Mouse (Mus musculus): Measurements from ENCODE around the gene Crb2. TPM values are rescaled to one million over a fixed set of nuclear protein-coding genes. Genes with fewer than 3 reads are reported as not detected.

Gene Crb2
- 3.2 and 3.8 TPM in 2 replicates for polyA plus RNA-seq (2016; fragmentation: Nextera tagmentation; extraction: Ambion mirVana)

DNA sequence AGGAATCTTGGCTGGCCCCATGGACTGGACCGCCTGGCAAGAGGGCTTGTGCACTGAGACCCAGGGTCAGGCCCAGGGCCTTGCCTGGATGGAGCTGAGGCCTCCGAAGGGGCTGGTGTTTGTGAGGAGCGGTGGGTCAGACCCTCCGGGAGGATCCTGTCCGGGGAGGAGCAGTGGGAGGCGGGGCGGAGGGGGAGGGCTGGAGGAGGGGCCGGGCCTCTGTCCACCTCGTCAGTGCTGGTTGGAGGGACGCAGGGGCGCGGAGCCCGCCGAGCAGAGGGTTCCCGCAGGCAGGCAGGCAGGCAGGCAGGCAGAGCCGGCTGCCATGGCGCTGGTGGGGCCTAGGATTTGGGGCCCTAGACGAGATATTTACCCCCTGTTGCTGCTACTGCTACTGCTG, at the start of gene Crb2:
TSS of gene Crb2 (plus strand) at position 234 of the 400 bp plus-strand sequence.
- Histone ChIP-seq H3K27ac (no peak within 1 kb of the TSS), H3K9me3 (no peaks in the 10 kb centered on the region), H3K4me3 (peak within 1 kb of the TSS; percentile 29), H3K4me1 (peaks cover 39% of the 10 kb centered on the region), H3K36me3 (no peaks in the 10 kb centered on the region), H3K27me3 (peaks cover 23% of the 10 kb centered on the region), H3K4me2 (replicated peaks) (peak within 1 kb of the TSS; percentile 48), H3K9ac (peak within 1 kb of the TSS; percentile 48)
- WGBS: 5% methylated on average over 16 of the region's 18 CpGs
- peak; percentile 10; the same call in 1 of the 2 replicates for ATAC-seq (ENCODE audit: insufficient number of reproducible peaks, insufficient read depth, low FRiP score, low TSS enrichment)

DNA sequence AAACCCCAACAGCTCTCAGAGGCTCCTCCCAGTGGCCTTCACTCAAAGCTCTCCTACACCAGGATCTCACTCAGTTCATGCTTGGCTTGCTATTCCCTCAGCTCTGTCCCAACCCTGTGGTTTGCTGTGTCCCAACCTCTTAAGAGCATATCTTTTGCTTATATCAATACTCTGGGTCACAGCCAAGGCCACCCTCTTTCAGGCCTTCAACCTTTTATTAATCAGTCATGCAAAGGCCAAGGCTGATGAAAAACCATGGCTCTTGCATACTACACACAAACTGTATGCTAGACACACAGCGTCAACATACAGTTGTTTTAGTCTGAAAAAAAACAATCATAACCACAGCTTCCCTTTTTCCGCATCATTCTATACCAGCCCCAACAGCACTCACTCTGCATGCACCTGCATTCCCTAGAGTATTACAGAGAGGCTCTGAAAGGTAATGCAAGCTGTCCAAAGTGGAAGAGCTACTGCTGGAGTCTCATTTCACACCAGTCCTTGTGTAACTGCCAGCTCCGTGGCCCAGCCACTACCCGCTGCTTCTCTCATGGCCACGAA, 44.7 kb upstream of the Crb2 start:
- Histone ChIP-seq H3K4me2 (replicated peaks) (no peak overlapping the region), H3K4me3 (no peak overlapping the region), H3K9me3 (no peaks in the 10 kb centered on the region), H3K9ac (no peak overlapping the region), H3K4me1 (peaks cover 7% of the 10 kb centered on the region; the same call in 1 of the 2 replicates), H3K27me3 (no peaks in the 10 kb centered on the region), H3K36me3 (no peaks in the 10 kb centered on the region), H3K27ac (no peak overlapping the region)
- ATAC-seq (ENCODE audit: insufficient number of reproducible peaks, insufficient read depth, low FRiP score, low TSS enrichment): no peak
- WGBS: 81% methylated on average over 5 of the region's 5 CpGs

DNA sequence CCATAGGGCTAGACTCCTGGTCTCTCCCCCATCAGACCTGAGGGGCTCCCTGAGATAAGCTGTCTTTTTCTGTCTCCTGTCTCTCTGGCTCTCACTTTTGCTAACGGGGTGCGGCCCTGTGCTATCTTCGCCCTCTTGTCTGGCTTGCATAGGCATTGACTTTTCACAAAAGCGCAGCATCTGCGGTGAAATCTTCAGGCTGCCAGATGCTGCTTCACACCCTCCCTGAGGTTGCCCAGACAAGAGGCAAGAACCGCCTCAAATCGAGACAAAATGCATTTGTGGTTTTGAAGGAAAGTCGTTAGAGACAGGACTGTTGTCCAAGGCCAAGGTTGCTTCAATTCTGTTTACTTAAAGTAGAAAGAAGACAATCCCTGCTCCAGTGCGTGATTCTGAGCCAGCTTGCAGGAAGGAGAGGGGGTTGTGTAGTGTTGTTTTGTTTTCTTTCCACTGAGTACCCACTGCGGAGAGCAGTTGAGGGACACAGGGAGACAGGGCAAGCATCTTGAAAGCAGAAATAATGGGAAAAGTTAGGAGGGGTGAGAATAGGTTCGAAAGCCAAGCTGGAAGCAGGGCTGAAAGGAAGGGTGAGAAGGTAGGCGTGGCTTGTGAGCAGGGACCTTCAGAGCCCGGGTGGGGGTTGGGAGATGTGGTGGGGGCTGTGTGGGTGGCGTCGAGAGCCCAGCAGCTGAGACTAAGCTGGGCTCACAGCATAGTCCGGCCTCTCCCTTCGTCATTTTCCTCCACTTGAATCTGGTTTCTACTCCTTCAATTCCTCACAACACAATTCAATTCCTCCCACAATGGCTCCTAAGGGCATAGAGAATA, 40.9 kb upstream of the Crb2 start:
- no peak overlapping the region for H3K27ac ChIP-seq
- H3K4me3 ChIP-seq: no peak overlapping the region
- peak overlapping the region; percentile 35 for H3K4me2 ChIP-seq (replicated peaks)
- no peak overlapping the region for H3K9ac ChIP-seq
- no peaks in the 10 kb centered on the region for H3K27me3 ChIP-seq
- peaks cover 7% of the 10 kb centered on the region; the same call in 1 of the 2 replicates for H3K4me1 ChIP-seq
- 18% methylated on average over 17 of the region's 17 CpGs for WGBS
- no peaks in the 10 kb centered on the region for H3K36me3 ChIP-seq
- ATAC-seq (ENCODE audit: insufficient number of reproducible peaks, insufficient read depth, low FRiP score, low TSS enrichment): no peak
- H3K9me3 ChIP-seq: no peaks in the 10 kb centered on the region

DNA sequence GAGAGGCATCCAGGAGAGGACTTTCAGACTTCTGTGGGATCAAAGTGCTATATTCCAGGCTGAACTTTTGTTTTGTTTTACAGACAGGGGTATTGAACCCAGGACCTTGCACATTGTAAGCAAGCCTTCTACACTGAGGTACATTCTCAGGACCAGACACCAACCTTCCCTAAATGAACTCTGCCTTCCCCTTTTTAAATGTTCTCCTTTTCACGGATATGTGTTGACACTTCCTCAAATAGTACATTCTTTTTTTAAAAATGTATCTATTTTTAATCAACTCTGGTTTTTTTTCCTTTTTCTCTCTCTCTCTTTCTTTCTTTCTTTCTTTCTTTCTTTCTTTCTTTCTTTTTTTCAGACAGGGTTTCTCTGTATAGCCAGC, 40.3 kb upstream of the Crb2 start:
- Histone ChIP-seq H3K4me1 (peaks cover 7% of the 10 kb centered on the region; the same call in 1 of the 2 replicates), H3K9me3 (no peaks in the 10 kb centered on the region), H3K36me3 (no peaks in the 10 kb centered on the region), H3K27me3 (no peaks in the 10 kb centered on the region), H3K9ac (no peak overlapping the region), H3K4me3 (no peak overlapping the region), H3K27ac (no peak overlapping the region), H3K4me2 (replicated peaks) (peak overlapping the region; percentile 35)
- ATAC-seq (ENCODE audit: insufficient number of reproducible peaks, insufficient read depth, low FRiP score, low TSS enrichment): no peak
- WGBS: 79% methylated on average over 1 of the region's 1 CpGs

DNA sequence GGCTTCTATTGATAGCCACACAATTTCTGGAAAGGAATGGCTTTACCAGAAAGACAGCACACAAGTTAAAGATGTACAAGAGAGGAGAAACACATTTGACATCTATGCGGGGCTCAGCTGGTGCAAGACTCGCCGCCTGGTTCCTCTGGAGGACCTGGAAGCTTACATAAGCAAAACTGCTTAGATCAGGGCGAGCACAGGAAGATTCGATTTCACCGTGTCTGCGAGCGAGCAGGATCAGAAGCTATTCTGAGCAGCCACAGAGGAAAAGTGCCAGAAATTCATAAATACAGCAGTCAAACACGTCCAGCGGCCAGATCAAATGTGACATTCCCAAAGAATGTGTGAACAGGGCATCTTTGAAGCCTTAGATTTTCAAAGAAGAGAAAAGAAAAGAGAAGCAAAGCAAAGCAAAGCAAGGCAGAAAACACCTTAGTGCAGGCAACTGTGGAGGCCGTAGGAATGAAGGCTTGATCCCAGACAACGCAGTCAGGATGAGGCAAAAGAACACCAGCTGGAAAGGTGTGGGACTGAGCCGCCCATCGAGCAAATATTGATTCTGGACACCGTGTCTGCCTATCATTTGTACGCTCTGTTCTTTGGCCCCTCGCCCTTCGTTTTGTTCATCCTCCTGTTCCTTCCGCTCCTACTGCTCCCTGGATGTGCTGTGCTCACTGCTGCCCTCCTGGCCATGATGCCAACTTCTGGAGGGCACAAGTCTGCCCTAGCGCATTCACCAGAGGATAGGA, 34.1 kb upstream of the Crb2 start:
- Histone ChIP-seq H3K27me3 (no peaks in the 10 kb centered on the region), H3K36me3 (no peaks in the 10 kb centered on the region), H3K27ac (no peak overlapping the region), H3K9me3 (no peaks in the 10 kb centered on the region), H3K9ac (no peak overlapping the region), H3K4me3 (no peak overlapping the region), H3K4me2 (replicated peaks) (no peak overlapping the region), H3K4me1 (no peaks in the 10 kb centered on the region; the same call in 1 of the 2 replicates)
- ATAC-seq (ENCODE audit: insufficient number of reproducible peaks, insufficient read depth, low FRiP score, low TSS enrichment): no peak
- WGBS: 66% methylated on average over 20 of the region's 20 CpGs

DNA sequence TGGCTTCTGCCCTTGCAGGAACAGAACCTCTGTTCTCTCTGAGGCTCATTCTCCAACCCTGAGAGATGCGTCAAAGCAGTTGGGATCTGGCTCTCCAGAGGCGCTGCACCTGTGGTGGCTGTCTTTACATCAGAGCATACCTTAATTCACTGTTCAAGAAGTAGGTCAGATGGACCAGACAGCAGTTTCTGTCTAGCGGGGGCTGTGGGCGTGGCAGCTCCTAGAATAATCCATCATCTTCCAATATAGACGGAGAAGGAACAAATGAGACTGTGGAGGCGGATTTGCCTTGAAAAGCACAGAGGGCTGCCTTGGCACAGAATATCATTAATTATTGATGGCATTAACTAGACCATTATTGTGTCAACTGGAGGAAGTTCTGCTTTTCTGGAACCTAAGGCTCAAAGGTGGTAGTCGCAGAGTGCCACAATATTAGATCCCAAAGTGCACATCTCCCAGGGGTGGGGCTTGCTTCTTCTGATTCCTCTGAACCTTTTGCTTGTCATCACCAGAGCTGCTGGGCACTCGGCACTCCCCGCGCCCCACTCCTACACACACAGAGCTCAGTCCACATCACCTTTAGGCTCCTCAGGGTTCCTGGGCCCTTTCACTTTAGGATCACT, 31.2 kb upstream of the Crb2 start:
- Histone ChIP-seq H3K4me2 (replicated peaks) (no peak overlapping the region), H3K27ac (no peak overlapping the region), H3K36me3 (no peaks in the 10 kb centered on the region), H3K27me3 (0 out of 2 replicates have a peak, but pooled peaks cover 2% of the 10 kb centered on the region), H3K9ac (no peak overlapping the region), H3K9me3 (no peaks in the 10 kb centered on the region), H3K4me1 (peaks cover 16% of the 10 kb centered on the region), H3K4me3 (no peak overlapping the region)
- WGBS: 93% methylated on average over 10 of the region's 10 CpGs
- no peak for ATAC-seq (ENCODE audit: insufficient number of reproducible peaks, insufficient read depth, low FRiP score, low TSS enrichment)

DNA sequence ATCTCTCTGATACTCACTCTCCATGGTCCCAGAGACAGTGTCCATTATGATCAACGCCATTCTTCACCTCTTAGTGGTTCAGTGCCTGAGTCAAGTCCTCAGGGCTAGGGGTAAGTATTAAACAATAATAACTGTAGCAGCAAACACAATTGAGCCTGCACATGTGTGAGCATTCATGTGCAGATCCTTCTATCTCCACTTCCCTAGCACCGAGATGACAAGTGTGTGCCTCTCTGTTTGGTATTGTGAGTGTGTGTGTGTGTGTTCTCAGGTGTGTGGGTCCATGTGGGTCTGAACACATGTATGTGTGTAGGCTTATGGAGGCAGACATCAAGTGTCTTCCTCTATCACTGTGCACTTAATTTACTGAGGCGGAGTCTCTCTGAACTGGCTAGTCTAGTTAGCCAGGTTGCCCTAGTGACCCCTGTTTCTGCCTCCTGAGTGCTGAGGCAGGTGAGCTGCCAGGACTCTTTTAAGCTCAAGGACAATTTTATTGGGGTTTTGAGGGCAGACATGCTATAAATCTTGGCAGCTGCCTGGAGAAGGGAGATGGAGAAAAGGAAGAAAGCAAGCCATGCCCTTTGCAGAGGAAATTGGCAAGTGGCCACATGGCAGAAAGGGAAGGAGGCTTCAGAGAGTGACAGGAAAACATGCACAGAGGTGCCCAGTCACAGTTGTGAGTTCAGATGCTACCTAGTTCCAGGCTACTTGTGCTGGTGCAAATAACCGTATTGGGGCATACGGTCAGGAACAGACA, 29.6 kb upstream of the Crb2 start:
- Histone ChIP-seq H3K27me3 (0 out of 2 replicates have a peak, but pooled peaks cover 2% of the 10 kb centered on the region), H3K9me3 (no peaks in the 10 kb centered on the region), H3K36me3 (no peaks in the 10 kb centered on the region), H3K9ac (no peak overlapping the region), H3K4me1 (peaks cover 16% of the 10 kb centered on the region), H3K4me3 (no peak overlapping the region), H3K4me2 (replicated peaks) (no peak overlapping the region), H3K27ac (no peak overlapping the region)
- ATAC-seq (ENCODE audit: insufficient number of reproducible peaks, insufficient read depth, low FRiP score, low TSS enrichment): no peak
- WGBS: 89% methylated on average over 5 of the region's 5 CpGs

DNA sequence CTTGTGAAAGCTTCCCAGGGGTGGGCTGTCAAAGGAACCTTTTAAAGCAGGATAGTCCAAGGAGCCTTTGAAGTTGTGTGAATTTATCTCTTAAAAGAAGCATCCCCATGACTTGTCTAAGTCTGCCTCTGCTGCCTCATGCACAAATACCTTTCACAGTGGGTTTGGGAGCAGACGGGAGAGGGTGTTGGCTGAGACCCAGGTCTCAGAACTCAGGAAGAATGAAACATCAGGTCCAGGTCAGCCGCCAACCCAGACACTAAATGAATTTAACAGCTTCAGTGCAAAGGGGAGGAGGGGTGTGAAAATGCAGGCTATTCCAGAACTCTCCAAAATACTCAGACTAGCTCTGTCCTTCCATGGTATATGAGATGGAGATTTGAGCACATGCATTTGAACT, 28.1 kb upstream of the Crb2 start:
- H3K36me3 ChIP-seq: no peaks in the 10 kb centered on the region
- H3K4me3 ChIP-seq: no peak overlapping the region
- no peak for ATAC-seq (ENCODE audit: insufficient number of reproducible peaks, insufficient read depth, low FRiP score, low TSS enrichment)
- H3K9ac ChIP-seq: no peak overlapping the region
- H3K9me3 ChIP-seq: no peaks in the 10 kb centered on the region
- 53% methylated on average over 2 of the region's 2 CpGs for WGBS
- H3K4me1 ChIP-seq: peaks cover 16% of the 10 kb centered on the region; the same call in 1 of the 2 replicates
- no peak overlapping the region for H3K4me2 ChIP-seq (replicated peaks)
- no peak overlapping the region for H3K27ac ChIP-seq
- H3K27me3 ChIP-seq: 0 out of 2 replicates have a peak, but pooled peaks cover 2% of the 10 kb centered on the region

DNA sequence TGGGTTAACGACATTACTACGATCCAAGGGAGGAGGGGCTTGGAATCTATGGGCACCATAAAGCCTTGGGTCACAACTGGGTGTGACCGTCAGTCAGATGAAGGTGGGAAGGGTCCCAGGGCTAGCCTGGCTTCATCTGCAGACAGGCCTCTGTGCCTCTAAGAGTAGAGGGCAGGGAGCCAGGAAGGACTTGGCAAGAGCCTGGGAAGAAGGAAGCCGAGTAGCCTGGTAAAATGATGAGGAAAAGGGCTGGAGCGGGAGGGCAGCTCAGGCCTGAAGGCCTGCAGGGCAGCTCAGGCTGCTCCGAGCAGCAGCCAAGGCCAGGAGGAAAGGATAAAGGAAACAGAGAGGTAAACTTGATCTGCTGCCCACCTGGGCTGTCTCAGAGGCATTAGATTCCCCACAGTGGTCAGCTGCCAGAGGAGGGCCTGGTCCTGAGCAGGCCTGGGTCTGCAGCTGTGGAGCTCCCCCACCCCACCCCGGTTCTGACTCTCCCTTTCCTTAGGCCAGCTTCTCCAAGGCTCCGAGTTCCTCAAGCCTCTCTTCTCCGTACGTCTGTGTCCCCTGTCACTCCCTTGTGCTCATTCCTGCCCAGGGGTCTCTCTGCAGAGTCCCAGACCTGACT, 27.5 kb upstream of the Crb2 start:
- Histone ChIP-seq H3K4me2 (replicated peaks) (no peak overlapping the region), H3K27ac (0 out of 2 replicates have a peak overlapping the region, but pooled peaks have one; percentile 37), H3K4me1 (peaks cover 16% of the 10 kb centered on the region; the same call in 1 of the 2 replicates), H3K9ac (0 out of 2 replicates have a peak overlapping the region, but pooled peaks have one; percentile 3), H3K9me3 (no peaks in the 10 kb centered on the region), H3K27me3 (0 out of 2 replicates have a peak, but pooled peaks cover 2% of the 10 kb centered on the region), H3K4me3 (no peak overlapping the region), H3K36me3 (no peaks in the 10 kb centered on the region)
- WGBS: 52% methylated on average over 10 of the region's 10 CpGs
- ATAC-seq (ENCODE audit: insufficient number of reproducible peaks, insufficient read depth, low FRiP score, low TSS enrichment): no peak

DNA sequence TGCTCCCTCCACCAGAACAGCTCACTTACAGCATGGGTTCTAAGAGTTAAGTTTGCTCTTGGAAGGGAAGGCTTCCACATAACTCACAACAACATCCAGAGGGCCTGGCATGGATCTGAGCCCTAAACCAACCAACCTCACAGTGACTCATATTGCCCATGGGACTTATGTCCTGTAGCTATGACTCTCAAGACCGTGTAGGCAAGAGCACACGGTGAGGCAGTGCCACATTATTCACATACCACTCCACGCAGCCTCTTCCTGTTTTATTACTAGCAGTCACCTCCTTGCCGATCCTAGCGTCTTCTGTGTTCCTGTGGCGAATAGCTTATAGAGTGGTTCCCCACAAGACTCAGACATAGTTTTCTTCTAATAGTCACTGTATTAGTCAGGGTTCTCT, 26.7 kb upstream of the Crb2 start:
- H3K4me1 ChIP-seq: peaks cover 16% of the 10 kb centered on the region; the same call in 1 of the 2 replicates
- H3K4me2 ChIP-seq (replicated peaks): no peak overlapping the region
- ATAC-seq (ENCODE audit: insufficient number of reproducible peaks, insufficient read depth, low FRiP score, low TSS enrichment): no peak
- no peak overlapping the region for H3K9ac ChIP-seq
- no peaks in the 10 kb centered on the region for H3K36me3 ChIP-seq
- 75% methylated on average over 6 of the region's 6 CpGs for WGBS
- H3K27me3 ChIP-seq: 0 out of 2 replicates have a peak, but pooled peaks cover 2% of the 10 kb centered on the region
- H3K9me3 ChIP-seq: no peaks in the 10 kb centered on the region
- no peak overlapping the region for H3K4me3 ChIP-seq
- no peak overlapping the region for H3K27ac ChIP-seq
